Mouse (Mus musculus) heart, embryonic 16.5 days (tissue): ENCODE results near the gene Mgat4a. TPM values are rescaled to one million over a fixed set of nuclear protein-coding genes. Genes with fewer than 3 reads are reported as not detected.

ENCODE experiments used
- ATAC-seq: fragments of 200-750 bp; cut with Nextera tagmentation; replicated peaks from 2 replicates; pipeline ENCODE4 v1.8.0; 2017; ENCODE audit warnings: moderate number of reproducible peaks; ENCODE audit not compliant: insufficient read depth, low FRiP score; ENCODE audit errors: extremely low read depth
- H3K27ac ChIP-seq: fragments of 300-500 bp; sonication (generic); 2 replicates; pipeline ENCODE4 v1.5.1; 2014; ENCODE audit warnings: mild to moderate bottlenecking, low read length, control low read depth, moderate library complexity
- H3K27me3 ChIP-seq: fragments of 300-500 bp; sonication (generic); 2 replicates; pipeline ENCODE4 v1.6.1; 2014; ENCODE audit warnings: low read length, mixed read lengths; ENCODE audit not compliant: control insufficient read depth, insufficient read depth
- H3K36me3 ChIP-seq: fragments of 300-500 bp; sonication (generic); 2 replicates; pipeline ENCODE4 v1.6.1; 2014; ENCODE audit not compliant: control insufficient read depth, insufficient read depth
- H3K4me1 ChIP-seq: fragments of 300-500 bp; sonication (generic); 2 replicates; pipeline ENCODE4 v1.6.1; 2014; ENCODE audit warnings: low read length, mixed read lengths; ENCODE audit not compliant: control insufficient read depth, insufficient read depth
- H3K4me2 ChIP-seq: fragments of 300-500 bp; sonication (generic); 2 replicates; pipeline ENCODE4 v1.6.1; 2014; ENCODE audit warnings: low read depth, mild to moderate bottlenecking, control low read depth, low read length
- H3K4me3 ChIP-seq: fragments of 300-500 bp; sonication (generic); 2 replicates; pipeline ENCODE4 v1.5.1; 2014; ENCODE audit warnings: mild to moderate bottlenecking, control low read depth, low read length
- H3K9ac ChIP-seq: fragments of 300-500 bp; sonication (generic); 2 replicates; pipeline ENCODE4 v1.6.1; 2014; ENCODE audit warnings: low read length, control low read depth
- H3K9me3 ChIP-seq: fragments of 300-500 bp; sonication (generic); replicated peaks from 2 replicates; pipeline ENCODE4 v1.6.1; 2016; ENCODE audit warnings: low read length; ENCODE audit not compliant: control insufficient read depth
- WGBS: fragments of 180-500 bp; shearing (Covaris S2); extraction: QIAGEN DNeasy Blood & Tissue Kit; methylation state at CpG from one replicate; pipeline ENCODE4 v1.1.7; 2014; 5-methylcytosine and 5-hydroxymethylcytosine counted together
- polyA plus RNA-seq: library from polyadenylated mRNA; unstranded; fragments of >200 nt; fragmentation: Nextera tagmentation; extraction: Ambion mirVana; gene quantifications from 2 replicates; pipeline ENCODE4 v1.2.1, GENCODE M21; 2015

Gene Mgat4a
- polyA plus RNA-seq, 1 experiment from 2014 or later = 5.0 TPM

DNA sequence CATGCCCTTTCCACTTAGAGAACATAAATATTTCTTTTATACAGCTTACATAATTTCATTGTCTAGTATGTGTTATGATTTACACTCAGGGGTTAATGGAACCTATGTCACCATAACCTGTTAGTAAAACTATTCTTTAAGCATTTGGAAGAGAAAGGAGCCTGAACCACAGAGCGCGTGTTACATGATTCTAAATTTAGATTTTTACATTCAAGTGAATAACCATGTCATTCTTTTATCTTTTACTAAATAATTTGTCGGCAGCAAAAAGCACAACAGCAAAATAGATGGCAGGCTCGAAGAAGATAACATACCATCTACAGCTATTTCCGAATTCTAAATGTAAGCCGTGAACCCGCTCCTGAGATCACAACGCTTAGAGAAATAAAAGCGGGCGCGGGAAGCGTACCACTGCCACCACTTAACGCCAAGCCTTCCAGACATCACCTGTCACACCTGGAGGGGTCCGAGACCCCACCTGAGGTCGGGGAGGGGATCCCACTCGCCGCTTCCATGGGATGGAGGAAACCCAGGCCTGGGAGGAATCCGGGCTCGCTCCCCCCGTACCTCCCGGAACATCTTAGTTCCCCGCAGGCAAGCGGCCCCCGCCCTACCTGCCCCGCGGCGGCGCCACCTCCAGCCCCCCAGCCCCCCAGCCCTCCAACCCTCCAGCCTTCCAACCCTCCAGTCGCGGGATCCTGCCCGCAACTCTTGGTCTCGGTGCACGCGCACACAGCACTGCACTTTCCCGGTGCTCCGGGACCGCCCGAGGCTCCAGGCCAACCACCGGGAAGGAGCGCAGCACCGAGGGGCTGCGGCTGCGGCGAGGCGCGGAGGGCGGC, 627 bp downstream of the Mgat4a start:
- no peaks in the 10 kb centered on the region for H3K9me3 ChIP-seq
- H3K27ac ChIP-seq = peak overlapping the region; percentile 52
- peaks cover 3% of the 10 kb centered on the region; the same call in 1 of the 2 replicates for H3K36me3 ChIP-seq
- peak overlapping the region; percentile 86 for H3K4me3 ChIP-seq
- H3K4me2 ChIP-seq = peak overlapping the region; percentile 99
- H3K27me3 ChIP-seq = peaks cover 12% of the 10 kb centered on the region
- H3K4me1 ChIP-seq = peaks cover 2% of the 10 kb centered on the region; the same call in 1 of the 2 replicates
- 3% methylated on average over 47 of the region's 47 CpGs for WGBS
- ATAC-seq = peak; percentile 41
- peak overlapping the region; percentile 92 for H3K9ac ChIP-seq

DNA sequence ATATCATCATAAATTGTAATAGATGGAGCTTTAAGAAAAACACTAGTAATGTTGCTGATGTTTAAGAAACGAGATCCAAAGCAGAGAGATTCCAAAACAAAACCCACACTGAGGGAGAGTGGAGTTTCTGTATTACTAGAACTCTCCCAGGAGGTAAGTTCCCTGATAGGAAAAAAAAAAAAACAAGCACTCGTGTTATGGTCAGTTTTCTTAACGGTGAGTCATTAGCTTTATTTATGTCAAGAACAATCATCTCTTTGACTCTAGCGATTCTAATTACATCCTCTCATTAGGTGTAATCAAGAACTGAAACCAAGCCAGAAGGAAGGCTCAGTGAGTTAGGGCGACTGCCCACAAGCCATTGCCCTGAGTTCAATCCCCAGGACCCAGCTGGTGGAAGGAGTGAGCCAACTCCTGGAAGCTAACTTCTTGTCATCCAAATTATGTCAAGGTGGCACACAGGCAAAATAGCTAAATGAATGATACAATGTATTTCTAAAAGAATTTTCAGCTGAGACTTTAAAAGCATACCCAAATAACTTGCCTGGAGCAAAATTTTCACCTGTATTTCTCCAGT, 6.2 kb downstream of the Mgat4a start:
- no peaks in the 10 kb centered on the region for H3K9me3 ChIP-seq
- H3K36me3 ChIP-seq = peaks cover 3% of the 10 kb centered on the region; the same call in 1 of the 2 replicates
- WGBS = 52% methylated on average over 5 of the region's 5 CpGs
- no peak for ATAC-seq
- H3K27me3 ChIP-seq = no peaks in the 10 kb centered on the region
- no peak overlapping the region for H3K9ac ChIP-seq
- no peak overlapping the region for H3K27ac ChIP-seq
- H3K4me1 ChIP-seq = no peaks in the 10 kb centered on the region; the same call in 1 of the 2 replicates
- H3K4me2 ChIP-seq = no peak overlapping the region
- H3K4me3 ChIP-seq = no peak overlapping the region

DNA sequence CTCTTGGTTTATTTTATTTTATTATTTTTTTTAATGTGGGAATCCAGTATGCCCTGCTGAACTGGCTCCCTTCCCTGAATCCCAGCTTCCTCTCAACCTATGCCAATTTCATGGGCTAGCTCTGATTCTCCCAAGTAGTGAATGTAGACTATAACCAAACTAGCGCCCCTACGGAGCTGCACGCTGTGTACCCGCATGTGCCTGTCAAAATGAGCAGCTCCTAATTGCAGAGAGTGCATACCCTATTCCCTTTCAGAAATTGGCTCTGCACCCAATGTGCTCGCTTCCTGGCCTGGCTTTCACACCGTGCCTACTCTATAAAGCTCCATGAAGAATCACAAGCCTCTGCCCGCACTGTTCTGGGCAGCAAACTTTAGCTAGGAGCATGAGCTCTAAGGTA, 7.6 kb downstream of the Mgat4a start:
- Histone ChIP-seq H3K9me3 (no peaks in the 10 kb centered on the region), H3K36me3 (peaks cover 3% of the 10 kb centered on the region; the same call in 1 of the 2 replicates), H3K4me3 (no peak overlapping the region), H3K9ac (no peak overlapping the region), H3K4me1 (no peaks in the 10 kb centered on the region; the same call in 1 of the 2 replicates), H3K27ac (no peak overlapping the region), H3K27me3 (no peaks in the 10 kb centered on the region), H3K4me2 (no peak overlapping the region)
- no peak for ATAC-seq
- 87% methylated on average over 7 of the region's 7 CpGs for WGBS

DNA sequence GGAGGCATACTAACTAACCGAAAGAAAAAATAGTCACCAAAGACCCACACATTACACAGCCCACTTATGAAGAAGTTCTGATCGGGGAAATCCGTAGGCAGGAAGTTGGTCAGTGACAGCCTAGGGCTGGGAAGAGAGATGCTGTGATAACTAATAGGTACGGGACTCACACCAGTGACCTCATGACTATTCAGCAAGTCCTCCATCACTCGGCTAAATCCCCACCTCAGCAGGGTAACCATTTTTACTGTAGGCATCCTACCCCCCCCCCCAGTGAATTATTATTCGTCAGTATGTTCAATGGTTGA, 8.3 kb downstream of the Mgat4a start:
- peaks cover 4% of the 10 kb centered on the region; the same call in 1 of the 2 replicates for H3K36me3 ChIP-seq
- no peak overlapping the region for H3K9ac ChIP-seq
- no peak overlapping the region for H3K27ac ChIP-seq
- H3K4me3 ChIP-seq = no peak overlapping the region
- no peak overlapping the region for H3K4me2 ChIP-seq
- ATAC-seq = no peak
- no peaks in the 10 kb centered on the region; the same call in 1 of the 2 replicates for H3K4me1 ChIP-seq
- no peaks in the 10 kb centered on the region for H3K27me3 ChIP-seq
- H3K9me3 ChIP-seq = no peaks in the 10 kb centered on the region
- 80% methylated on average over 6 of the region's 6 CpGs for WGBS

DNA sequence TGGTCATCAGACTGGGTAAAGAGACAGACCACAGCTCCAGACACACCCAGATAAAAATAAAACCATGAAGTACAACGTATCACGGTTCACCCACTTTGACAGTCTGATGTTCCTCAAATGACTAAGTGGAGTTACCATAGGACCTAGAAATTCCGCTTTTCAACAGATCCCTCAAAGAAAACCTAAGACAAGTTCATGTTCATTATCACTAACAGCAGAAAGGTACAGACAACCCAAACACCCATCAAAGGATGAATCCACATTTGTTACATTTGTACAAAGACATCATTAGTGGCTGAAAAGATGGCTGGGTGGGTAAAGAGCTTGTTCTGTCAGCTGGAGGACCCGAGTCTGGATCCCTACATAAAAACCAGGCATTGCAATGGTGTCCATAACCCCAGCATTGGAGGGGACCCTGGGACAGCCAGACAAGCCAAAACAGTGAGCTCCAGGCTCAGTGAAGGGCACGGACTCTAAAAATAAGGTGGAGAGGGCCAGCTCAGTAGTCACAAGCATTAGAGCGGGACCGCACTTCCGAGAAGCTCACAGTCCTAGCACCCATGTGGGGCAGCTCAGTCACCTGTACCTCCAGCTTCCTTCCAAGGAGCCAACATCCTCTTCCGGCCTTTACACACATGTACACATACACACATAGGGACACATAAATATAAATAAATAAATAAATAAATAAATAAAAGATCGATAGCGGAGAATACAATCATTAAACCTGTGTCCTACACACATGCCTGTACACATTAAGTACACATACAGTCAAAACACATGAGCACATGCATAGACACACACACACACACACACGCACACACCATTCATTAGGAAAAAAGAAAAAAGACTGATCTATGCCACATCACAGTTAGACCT, 8.9 kb downstream of the Mgat4a start:
- H3K9me3 ChIP-seq = no peaks in the 10 kb centered on the region
- no peak overlapping the region for H3K4me2 ChIP-seq
- no peak overlapping the region for H3K4me3 ChIP-seq
- H3K36me3 ChIP-seq = peaks cover 4% of the 10 kb centered on the region; the same call in 1 of the 2 replicates
- H3K27ac ChIP-seq = no peak overlapping the region
- H3K27me3 ChIP-seq = no peaks in the 10 kb centered on the region
- WGBS = 92% methylated on average over 12 of the region's 12 CpGs
- no peaks in the 10 kb centered on the region; the same call in 1 of the 2 replicates for H3K4me1 ChIP-seq
- H3K9ac ChIP-seq = no peak overlapping the region
- no peak for ATAC-seq

DNA sequence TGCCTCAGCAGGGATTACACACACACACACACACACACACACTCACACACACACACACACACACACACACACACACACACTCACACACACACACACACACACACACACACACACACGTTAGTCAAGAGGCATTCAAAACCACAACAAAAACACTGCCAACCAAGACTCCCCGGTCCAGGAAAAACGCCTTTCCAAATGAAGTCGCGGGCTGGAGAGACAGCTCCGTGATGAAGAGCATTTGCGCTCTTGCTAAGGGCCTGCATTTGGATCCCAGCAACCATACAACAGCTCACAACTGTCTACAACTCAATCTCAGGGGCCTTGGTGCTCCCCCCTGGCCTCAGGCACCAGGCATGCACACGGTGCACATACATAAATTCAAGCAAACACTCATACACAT, 10.8 kb downstream of the Mgat4a start:
- Histone ChIP-seq H3K4me1 (no peaks in the 10 kb centered on the region; the same call in 1 of the 2 replicates), H3K9ac (no peak overlapping the region), H3K27me3 (no peaks in the 10 kb centered on the region), H3K27ac (peak overlapping the region; percentile 43; the same call in 1 of the 2 replicates), H3K4me2 (no peak overlapping the region), H3K9me3 (no peaks in the 10 kb centered on the region), H3K36me3 (0 out of 2 replicates have a peak, but pooled peaks cover 2% of the 10 kb centered on the region), H3K4me3 (no peak overlapping the region)
- WGBS = 72% methylated on average over 8 of the region's 8 CpGs
- ATAC-seq = no peak

DNA sequence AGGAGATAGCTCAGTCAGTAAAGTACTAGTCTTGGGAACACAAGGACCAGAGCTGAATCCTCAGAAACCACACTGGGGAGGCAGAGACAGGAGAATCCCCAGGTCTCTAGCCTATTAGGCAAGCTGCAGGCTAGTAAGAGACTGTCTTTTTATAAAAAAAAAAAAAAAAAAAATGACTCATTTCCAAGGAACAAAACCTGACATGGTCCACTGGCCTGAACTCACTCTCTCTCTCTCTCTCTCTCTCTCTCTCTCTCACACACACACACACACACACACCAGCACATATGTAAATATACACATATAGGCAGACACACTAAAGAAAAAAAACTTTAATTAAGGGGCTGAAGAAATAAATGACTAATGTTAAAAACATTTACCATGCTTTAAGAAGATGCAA, 14.6 kb downstream of the Mgat4a start:
- no peak overlapping the region for H3K4me3 ChIP-seq
- no peak overlapping the region for H3K27ac ChIP-seq
- H3K4me2 ChIP-seq = no peak overlapping the region
- no peaks in the 10 kb centered on the region for H3K27me3 ChIP-seq
- no peaks in the 10 kb centered on the region; the same call in 1 of the 2 replicates for H3K4me1 ChIP-seq
- no peak for ATAC-seq
- H3K36me3 ChIP-seq = 0 out of 2 replicates have a peak, but pooled peaks cover 2% of the 10 kb centered on the region
- H3K9me3 ChIP-seq = no peaks in the 10 kb centered on the region
- no peak overlapping the region for H3K9ac ChIP-seq

DNA sequence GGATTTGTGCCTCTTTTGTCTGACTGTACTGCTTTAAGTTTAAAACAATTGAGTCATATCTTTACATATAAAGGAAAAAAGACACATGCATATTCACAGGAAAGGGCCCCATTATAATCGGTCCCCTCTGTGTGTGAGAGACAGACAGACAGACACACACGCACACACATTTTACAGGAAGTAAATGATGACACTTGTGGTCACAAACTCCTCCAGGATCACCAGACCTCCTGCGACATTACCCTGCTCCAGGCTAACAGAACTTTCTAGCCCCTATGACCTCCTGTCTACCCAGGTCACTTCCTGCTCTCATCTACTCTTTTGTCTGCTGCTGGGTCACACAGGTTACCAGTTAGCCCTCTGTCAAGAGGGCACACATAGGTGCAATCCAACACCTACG, 16.1 kb downstream of the Mgat4a start:
- Histone ChIP-seq H3K4me1 (peaks cover 2% of the 10 kb centered on the region; the same call in 1 of the 2 replicates), H3K36me3 (0 out of 2 replicates have a peak, but pooled peaks cover 2% of the 10 kb centered on the region), H3K4me3 (no peak overlapping the region), H3K9ac (no peak overlapping the region), H3K27me3 (no peaks in the 10 kb centered on the region), H3K9me3 (no peaks in the 10 kb centered on the region), H3K27ac (no peak overlapping the region), H3K4me2 (no peak overlapping the region)
- WGBS = 75% methylated on average over 4 of the region's 4 CpGs
- no peak for ATAC-seq
